Mouse (Mus musculus) liver, embryonic 15.5 days (tissue): Measurements from ENCODE around the gene Robo2. TPM values are rescaled to one million over a fixed set of nuclear protein-coding genes. Genes with fewer than 3 reads are reported as not detected.

Experiments
- ATAC-seq: fragments of 200-750 bp; cut with Nextera tagmentation; 2 replicates; pipeline ENCODE4 v1.8.0; 2017; ENCODE audit warnings: moderate number of reproducible peaks, mild to moderate bottlenecking, moderate library complexity; ENCODE audit not compliant: insufficient read depth
- H3K27ac ChIP-seq: fragments of 300-500 bp; sonication (generic); replicated peaks from 2 replicates; pipeline ENCODE4 v1.5.1; 2015; ENCODE audit warnings: mild to moderate bottlenecking, inconsistent platforms
- H3K27me3 ChIP-seq: fragments of 300-500 bp; sonication (generic); 2 replicates; pipeline ENCODE4 v1.6.1; 2015; ENCODE audit warnings: mild to moderate bottlenecking, inconsistent platforms
- H3K36me3 ChIP-seq: fragments of 300-500 bp; sonication (generic); replicated peaks from 2 replicates; pipeline ENCODE4 v1.6.1; 2015; ENCODE audit warnings: moderate library complexity, mild to moderate bottlenecking, inconsistent platforms
- H3K4me1 ChIP-seq: fragments of 300-500 bp; sonication (generic); replicated peaks from 2 replicates; pipeline ENCODE4 v1.6.1; 2015; ENCODE audit warnings: inconsistent platforms
- H3K4me2 ChIP-seq: fragments of 300-500 bp; sonication (generic); 2 replicates; pipeline ENCODE4 v1.6.1; 2015; ENCODE audit warnings: moderate library complexity, mild to moderate bottlenecking, inconsistent platforms
- H3K4me3 ChIP-seq: fragments of 300-500 bp; sonication (generic); replicated peaks from 2 replicates; pipeline ENCODE4 v1.5.1; 2015; ENCODE audit warnings: mild to moderate bottlenecking, inconsistent platforms
- H3K9ac ChIP-seq: fragments of 300-500 bp; sonication (generic); 2 replicates; pipeline ENCODE4 v1.6.1; 2015; ENCODE audit warnings: moderate library complexity, mild to moderate bottlenecking, inconsistent platforms
- H3K9me3 ChIP-seq: fragments of 300-500 bp; sonication (generic); replicated peaks from 2 replicates; pipeline ENCODE4 v1.6.1; 2016; ENCODE audit warnings: inconsistent platforms
- WGBS: fragments of 180-500 bp; shearing (Covaris S2); methylation state at CpG from one replicate; pipeline ENCODE4 v1.1.7; 2015; ENCODE audit warnings: mixed read lengths; ENCODE audit not compliant: insufficient replicate concordance; 5-methylcytosine and 5-hydroxymethylcytosine counted together
- polyA plus RNA-seq: library from polyadenylated mRNA; unstranded; fragments of >200 nt; fragmentation: Nextera tagmentation; extraction: Ambion mirVana; gene quantifications from 2 replicates; pipeline ENCODE4 v1.2.1, GENCODE M21; 2015

Gene Robo2
- 2.8 and 2.9 TPM in 2 replicates for polyA plus RNA-seq

- no peak for ATAC-seq
- H3K9ac ChIP-seq = no peak within 1 kb of the TSS
- no peak within 1 kb of the TSS for H3K27ac ChIP-seq
- H3K4me2 ChIP-seq = peak within 1 kb of the TSS; percentile 54
- no peaks in the 10 kb centered on the region for H3K4me1 ChIP-seq
- WGBS = under 1% methylated on average over 42 of the region's 43 CpGs
- no peaks in the 10 kb centered on the region for H3K36me3 ChIP-seq
- peak within 1 kb of the TSS; percentile 37 for H3K4me3 ChIP-seq
- H3K9me3 ChIP-seq = no peaks in the 10 kb centered on the region
- H3K27me3 ChIP-seq = peaks cover 39% of the 10 kb centered on the region
Observed at GRCm38 (mm10) chr16:74411481-74412251, at the start of gene Robo2. Gene Robo2 (minus strand): TSS chr16:74411825.

GRCm38 (mm10) chr16:74458138-74458537 lies 46.5 kb upstream of the Robo2 start:
- H3K4me1 ChIP-seq = no peaks in the 10 kb centered on the region
- no peak overlapping the region for H3K4me3 ChIP-seq
- no peaks in the 10 kb centered on the region for H3K27me3 ChIP-seq
- H3K27ac ChIP-seq = no peak overlapping the region
- WGBS = 56% methylated on average over 3 of the region's 3 CpGs
- no peak overlapping the region for H3K9ac ChIP-seq
- no peak for ATAC-seq
- H3K9me3 ChIP-seq = no peaks in the 10 kb centered on the region
- no peak overlapping the region for H3K4me2 ChIP-seq
- no peaks in the 10 kb centered on the region for H3K36me3 ChIP-seq

GRCm38 (mm10) chr16:74457736-74458135 lies 46.1 kb upstream of the Robo2 start:
- Histone ChIP-seq H3K4me2 (no peak overlapping the region), H3K9me3 (no peaks in the 10 kb centered on the region), H3K9ac (no peak overlapping the region), H3K4me3 (no peak overlapping the region), H3K36me3 (no peaks in the 10 kb centered on the region), H3K27ac (no peak overlapping the region), H3K27me3 (no peaks in the 10 kb centered on the region), H3K4me1 (no peaks in the 10 kb centered on the region)
- ATAC-seq = no peak
- WGBS = 72% methylated on average over 8 of the region's 8 CpGs

DNA sequence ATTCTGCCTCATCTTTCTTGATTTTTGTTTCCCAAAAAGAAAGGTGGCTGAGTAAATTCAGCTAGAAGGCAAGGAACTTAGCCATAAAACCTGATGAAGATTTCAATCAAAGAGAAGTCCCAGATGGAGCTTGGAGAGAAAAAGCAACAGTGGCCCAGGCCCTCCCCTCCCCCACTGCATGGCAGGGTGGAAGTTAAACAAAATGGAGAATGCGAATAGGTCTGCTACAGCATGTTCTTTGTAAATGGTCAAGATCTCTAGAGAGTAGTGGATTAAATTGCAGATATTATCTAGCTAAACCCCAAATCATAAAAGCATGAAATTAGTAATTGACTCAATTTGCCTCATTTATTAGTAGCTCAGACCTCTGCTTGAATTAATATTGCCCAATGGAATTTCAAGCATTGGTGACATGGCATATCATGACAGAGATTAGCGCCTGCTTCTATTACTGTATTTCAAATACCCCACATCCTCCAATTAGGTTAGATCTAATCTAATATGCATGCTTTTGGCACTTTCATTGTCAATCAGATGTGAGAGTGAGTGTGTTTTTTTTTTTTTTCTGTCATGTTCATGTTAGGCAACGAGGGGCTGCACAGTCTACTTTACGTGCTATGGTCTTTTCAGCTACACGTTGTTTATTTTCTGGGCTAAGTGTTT lies 45.3 kb upstream of the Robo2 start:
- Histone ChIP-seq H3K27me3 (no peaks in the 10 kb centered on the region), H3K27ac (no peak overlapping the region), H3K9me3 (no peaks in the 10 kb centered on the region), H3K4me2 (no peak overlapping the region), H3K4me1 (no peaks in the 10 kb centered on the region), H3K36me3 (no peaks in the 10 kb centered on the region), H3K4me3 (no peak overlapping the region), H3K9ac (no peak overlapping the region)
- 73% methylated on average over 5 of the region's 5 CpGs for WGBS
- no peak for ATAC-seq

DNA sequence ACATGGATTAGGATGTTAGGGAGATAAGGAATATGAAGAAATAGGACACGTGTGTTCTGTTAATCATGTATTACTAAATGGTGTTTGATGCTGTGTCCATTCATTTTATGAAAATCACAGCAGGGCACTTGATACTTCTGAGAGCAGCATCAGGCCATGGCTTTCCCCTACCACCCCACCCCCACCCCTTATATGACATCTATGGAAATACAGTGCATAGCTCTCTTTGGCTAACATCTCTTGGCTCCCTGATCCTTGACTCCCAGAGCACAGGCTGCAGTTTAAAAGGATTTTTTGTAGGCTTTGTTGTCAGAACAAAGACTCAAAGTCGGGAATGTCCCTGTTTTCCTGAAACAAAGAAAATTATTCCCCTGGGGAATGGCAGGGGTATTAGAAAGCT lies 43.6 kb upstream of the Robo2 start:
- H3K27me3 ChIP-seq = no peaks in the 10 kb centered on the region
- H3K27ac ChIP-seq = no peak overlapping the region
- H3K9ac ChIP-seq = no peak overlapping the region
- no peak overlapping the region for H3K4me3 ChIP-seq
- WGBS = 33% methylated on average over 2 of the region's 2 CpGs
- ATAC-seq = no peak
- no peaks in the 10 kb centered on the region for H3K4me1 ChIP-seq
- H3K4me2 ChIP-seq = no peak overlapping the region
- H3K36me3 ChIP-seq = no peaks in the 10 kb centered on the region
- no peaks in the 10 kb centered on the region for H3K9me3 ChIP-seq

DNA sequence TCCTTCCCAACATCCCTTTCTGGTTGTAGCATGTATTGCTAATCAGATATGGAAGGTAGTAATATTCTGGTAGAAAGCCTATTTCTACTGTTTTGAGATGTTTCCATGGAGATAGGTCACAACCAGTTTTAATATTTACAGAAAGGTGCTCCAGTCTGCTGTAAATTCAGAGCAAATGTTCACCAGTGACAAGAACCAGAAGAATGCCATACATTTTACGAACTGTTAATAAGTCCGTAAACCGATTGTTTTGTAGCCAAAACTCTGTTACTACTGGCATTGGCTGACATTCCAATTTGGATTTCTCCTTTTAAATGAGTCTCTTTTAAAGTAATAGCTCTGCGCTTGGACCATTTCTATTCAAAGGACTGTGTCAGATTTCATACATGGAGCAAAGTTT lies 36.4 kb upstream of the Robo2 start:
- no peak overlapping the region for H3K9ac ChIP-seq
- ATAC-seq = no peak

DNA sequence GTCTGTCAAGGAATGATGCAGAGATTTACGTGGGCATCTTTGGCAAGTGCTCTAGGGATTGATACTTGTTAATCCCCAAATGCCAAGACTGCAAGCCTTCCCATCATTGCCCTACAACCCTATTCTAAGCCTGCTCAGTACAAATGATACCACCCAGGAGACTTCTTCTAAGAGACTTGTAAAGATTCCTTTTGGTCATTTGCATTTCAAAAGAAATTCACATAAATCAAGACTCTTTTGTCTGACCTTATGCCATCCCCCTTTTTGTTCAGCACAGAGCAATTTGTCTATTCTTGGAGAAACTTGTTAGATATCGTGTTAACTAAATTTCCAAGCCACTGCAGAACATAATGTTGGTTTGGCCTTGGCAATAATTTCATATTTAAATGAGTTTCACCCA lies 15.4 kb upstream of the Robo2 start:
- Histone ChIP-seq H3K36me3 (no peaks in the 10 kb centered on the region), H3K9me3 (no peaks in the 10 kb centered on the region), H3K4me2 (no peak overlapping the region), H3K9ac (no peak overlapping the region), H3K27me3 (no peaks in the 10 kb centered on the region), H3K4me1 (no peaks in the 10 kb centered on the region), H3K4me3 (no peak overlapping the region), H3K27ac (no peak overlapping the region)
- no peak for ATAC-seq
- WGBS = 51% methylated on average over 2 of the region's 2 CpGs

More for the DNA sequence above, 36.4 kb upstream of the Robo2 start:
- WGBS = 72% methylated on average over 4 of the region's 4 CpGs
- no peak overlapping the region for H3K4me3 ChIP-seq
- H3K36me3 ChIP-seq = no peaks in the 10 kb centered on the region
- H3K4me1 ChIP-seq = no peaks in the 10 kb centered on the region
- H3K27me3 ChIP-seq = no peaks in the 10 kb centered on the region
- no peak overlapping the region for H3K4me2 ChIP-seq
- no peaks in the 10 kb centered on the region for H3K9me3 ChIP-seq
- no peak overlapping the region for H3K27ac ChIP-seq

DNA sequence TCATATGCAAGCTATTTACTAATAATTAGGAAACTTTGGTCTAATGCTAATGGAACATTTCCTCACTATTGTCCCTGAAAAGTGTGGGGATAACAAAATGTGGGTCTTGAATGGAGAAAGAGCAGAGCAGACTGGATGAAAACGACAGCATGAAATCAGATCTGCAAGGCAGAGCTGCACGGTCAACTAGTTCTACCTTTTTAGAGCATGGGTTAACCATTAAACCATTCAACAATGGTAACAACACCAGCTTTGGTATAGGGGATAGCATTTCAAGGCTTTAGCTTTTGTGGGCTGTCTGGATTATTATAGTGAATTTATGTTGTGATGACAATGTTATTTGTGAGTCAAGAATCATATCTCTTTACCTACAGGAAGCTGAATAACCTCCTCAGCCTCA lies 8.7 kb upstream of the Robo2 start:
- ATAC-seq = no peak
- H3K27me3 ChIP-seq = no peaks in the 10 kb centered on the region
- H3K4me1 ChIP-seq = no peaks in the 10 kb centered on the region
- H3K27ac ChIP-seq = no peak overlapping the region
- WGBS = 54% methylated on average over 2 of the region's 2 CpGs
- H3K36me3 ChIP-seq = no peaks in the 10 kb centered on the region
- H3K9me3 ChIP-seq = no peaks in the 10 kb centered on the region
- no peak overlapping the region for H3K9ac ChIP-seq
- H3K4me3 ChIP-seq = no peak overlapping the region
- no peak overlapping the region for H3K4me2 ChIP-seq

DNA sequence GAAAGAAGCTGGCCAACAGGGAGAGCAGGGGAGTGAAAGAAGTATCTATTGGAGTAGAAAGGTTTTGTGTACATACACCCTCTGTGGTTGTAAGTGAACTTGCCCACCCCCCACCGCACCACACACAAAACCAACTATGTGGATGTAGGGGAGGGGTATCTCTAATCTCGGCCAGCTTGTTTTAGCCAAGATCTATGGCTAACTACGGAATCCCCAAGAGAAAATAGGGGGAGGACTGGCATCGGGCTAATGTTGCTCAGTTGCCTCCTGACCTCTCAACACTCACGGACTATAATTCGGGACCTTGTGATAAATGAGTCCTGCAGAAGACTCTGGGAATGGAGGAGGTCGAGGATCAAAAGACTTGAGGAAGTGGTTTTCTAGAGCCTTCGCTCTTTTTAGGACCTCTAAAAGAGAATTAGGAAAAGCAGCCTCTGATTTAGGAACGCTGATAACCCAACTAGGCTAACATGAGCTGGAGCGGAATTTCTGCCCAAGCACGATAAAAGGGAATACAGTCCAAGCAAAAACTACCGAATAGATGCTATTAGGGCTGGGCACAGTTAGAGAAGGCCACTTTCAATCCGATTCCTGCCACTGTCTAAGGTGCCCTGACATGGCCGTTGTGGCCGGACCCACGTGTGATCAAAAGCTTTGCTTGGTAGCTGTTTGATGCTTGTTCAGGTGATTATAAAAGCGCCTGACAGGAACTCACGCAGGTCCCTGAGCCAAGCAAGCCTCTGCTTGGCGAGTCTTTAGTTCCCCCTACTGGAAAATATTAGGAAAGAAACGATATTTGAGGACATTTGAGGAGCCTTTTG lies 1.1 kb upstream of the Robo2 start:
- ATAC-seq = no peak
- no peak overlapping the region for H3K27ac ChIP-seq
- WGBS = under 1% methylated on average over 20 of the region's 20 CpGs

DNA sequence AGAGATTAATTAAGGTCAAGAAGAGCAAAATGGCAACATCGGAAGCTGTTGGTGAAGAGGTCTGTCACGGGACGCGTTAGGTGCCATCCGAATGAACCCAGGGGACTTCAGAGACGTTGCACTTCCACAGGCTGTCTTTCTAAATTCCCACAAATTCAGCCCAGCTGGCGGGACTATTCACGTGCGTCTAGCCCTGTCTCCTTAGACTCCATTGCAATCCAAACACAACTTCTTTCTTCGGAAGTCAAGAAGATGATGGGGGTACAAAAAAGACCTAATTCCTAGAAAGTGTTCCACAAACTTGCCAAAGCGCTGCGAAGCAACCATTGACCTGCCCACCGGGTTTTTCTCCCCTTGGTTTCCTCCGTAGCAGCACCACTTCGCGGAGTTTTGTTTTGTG lies 604 bp downstream of the Robo2 start:
- Histone ChIP-seq H3K9me3 (no peaks in the 10 kb centered on the region), H3K4me3 (peak overlapping the region; percentile 37), H3K4me2 (peak overlapping the region; percentile 54), H3K9ac (no peak overlapping the region), H3K27me3 (peaks cover 39% of the 10 kb centered on the region), H3K27ac (no peak overlapping the region), H3K4me1 (no peaks in the 10 kb centered on the region), H3K36me3 (no peaks in the 10 kb centered on the region)
- under 1% methylated on average over 16 of the region's 16 CpGs for WGBS
- no peak for ATAC-seq

More for the DNA sequence above, 1.1 kb upstream of the Robo2 start:
- Histone ChIP-seq H3K36me3 (no peaks in the 10 kb centered on the region), H3K4me1 (no peaks in the 10 kb centered on the region), H3K4me3 (no peak overlapping the region; the same call in 1 of the 2 replicates), H3K4me2 (peak overlapping the region; percentile 54), H3K9me3 (no peaks in the 10 kb centered on the region), H3K27me3 (peaks cover 39% of the 10 kb centered on the region), H3K9ac (no peak overlapping the region)

GRCm38 (mm10) chr16:74410125-74410524 lies 1.5 kb downstream of the Robo2 start:
- Histone ChIP-seq H3K4me3 (0 out of 2 replicates have a peak overlapping the region, but pooled peaks have one; percentile 11), H3K4me1 (no peaks in the 10 kb centered on the region), H3K4me2 (no peak overlapping the region; the same call in 1 of the 2 replicates), H3K27me3 (peaks cover 39% of the 10 kb centered on the region), H3K36me3 (no peaks in the 10 kb centered on the region), H3K27ac (no peak overlapping the region), H3K9me3 (no peaks in the 10 kb centered on the region), H3K9ac (no peak overlapping the region)
- 19% methylated on average over 6 of the region's 6 CpGs for WGBS
- ATAC-seq = no peak
